Mouse (Mus musculus) megakaryocyte, embryonic 14.5 days (primary cell): ENCODE measurements around the gene Lrig2.

Source experiments
- FLI1 ChIP-seq: IDR thresholded peaks from 2 replicates; pipeline ENCODE4 v1.6.1; 2012; ENCODE audit warnings: low read length, inconsistent platforms, mixed read lengths
- GATA1 ChIP-seq: IDR thresholded peaks from 3 replicates; pipeline ENCODE4 v1.6.1; 2012; ENCODE audit warnings: mixed read lengths, low read length, inconsistent platforms, borderline replicate concordance

- TF ChIP-seq GATA1 (no peak), FLI1 (no peak)
These were observed 10.8 kb downstream of the Lrig2 start for GRCm38 (mm10) chr3:104500881-104501280.
